In genomic region chr11:18877626-18878011, GRCm38 (mm10) we compare ENCODE assay signal across 8 mouse cellular contexts.
A peak's percentile ranks its signal among the peaks of the same experiment; 100 is the strongest.
DNase-seq lines count a peak whose midpoint lies in the region; ATAC-seq and TF ChIP-seq lines count a peak whose summit lies in the region.

No protein-coding gene starts in this region.

- no peak for TF ChIP-seq POLR2A in liver, adult 2 months (IDR thresholded peaks at IDR 0.05; ENCODE audit: extremely low read depth, insufficient read depth, low read length)

- H3K36me3 ChIP-seq in hindbrain, embryonic 16.5 days (ENCODE audit: control insufficient read depth, insufficient read depth, low read length) = no peaks in the 10 kb centered on the region
- no peaks in the 10 kb centered on the region; the same call in 1 of the 2 replicates for H3K36me3 ChIP-seq in liver, adult 2 months (ENCODE audit: control insufficient read depth, insufficient read depth, low read length)
- H3K36me3 ChIP-seq in midbrain, embryonic 16.5 days (ENCODE audit: control insufficient read depth, insufficient read depth, low read length) = no peaks in the 10 kb centered on the region

- H3K9me3 ChIP-seq in hindbrain, embryonic 16.5 days (ENCODE audit: control insufficient read depth, low read length) = no peaks in the 10 kb centered on the region
- no peaks in the 10 kb centered on the region for H3K9me3 ChIP-seq in midbrain, embryonic 16.5 days (replicated peaks; ENCODE audit: control insufficient read depth, low read length, poor library complexity, severe bottlenecking)

- peak; percentile 55 for TF ChIP-seq CTCF in gastrocnemius, adult 2 months (IDR thresholded peaks at IDR 0.05)
- TF ChIP-seq CTCF in liver, adult 2 months (IDR thresholded peaks at IDR 0.05; ENCODE audit: low read depth, low read length) = peak; percentile 57; the same call in 1 of the 2 replicates

- ATAC-seq in hindbrain, embryonic 16.5 days = peak; percentile 80
- ATAC-seq in midbrain, embryonic 16.5 days = peak; percentile 87

- H3K79me2 ChIP-seq in liver, adult 2 months (ENCODE audit: control insufficient read depth, insufficient read depth, low read length) = no peaks in the 10 kb centered on the region

- peak overlapping the region; percentile 84 for H3K4me2 ChIP-seq in hindbrain, embryonic 16.5 days (ENCODE audit: low read length)
- peak overlapping the region; percentile 78 for H3K4me2 ChIP-seq in midbrain, embryonic 16.5 days (ENCODE audit: low read length)

- no peaks in the 10 kb centered on the region for H3K27me3 ChIP-seq in hindbrain, embryonic 16.5 days (replicated peaks; ENCODE audit: control insufficient read depth, insufficient read depth, low read length)
- H3K27me3 ChIP-seq in liver, adult 2 months (ENCODE audit: control insufficient read depth, insufficient read depth, low read length) = peaks cover 15% of the 10 kb centered on the region
- peaks cover 2% of the 10 kb centered on the region; the same call in 1 of the 2 replicates for H3K27me3 ChIP-seq in midbrain, embryonic 16.5 days (ENCODE audit: control insufficient read depth, insufficient read depth, low read depth, low read length)

- intact Hi-C loops in gastrocnemius, adult 2 months (cut with DNase I) = loop anchor here (2.0 to 5.0 kb wide), 3 partner anchors 145 to 885 kb away; no protein-coding TSS in a partner anchor

- H3K4me1 ChIP-seq in hindbrain, embryonic 16.5 days (ENCODE audit: control insufficient read depth, insufficient read depth, low read depth, low read length) = peaks cover 23% of the 10 kb centered on the region
- H3K4me1 ChIP-seq in liver, adult 2 months (ENCODE audit: control insufficient read depth, insufficient read depth, low read length) = peaks cover 5% of the 10 kb centered on the region; the same call in 1 of the 2 replicates
- peaks cover 10% of the 10 kb centered on the region; the same call in 1 of the 2 replicates for H3K4me1 ChIP-seq in midbrain, embryonic 16.5 days (ENCODE audit: control insufficient read depth, insufficient read depth, low read length)

- H3K27ac ChIP-seq in gastrocnemius, adult 2 months = peak overlapping the region; percentile 60
- peak overlapping the region; percentile 91 for H3K27ac ChIP-seq in hindbrain, embryonic 16.5 days (ENCODE audit: low read depth, low read length)
- no peak overlapping the region for H3K27ac ChIP-seq in liver, adult 2 months (replicated peaks; ENCODE audit: insufficient read depth, low read depth, low read length)
- peak overlapping the region; percentile 75 for H3K27ac ChIP-seq in midbrain, embryonic 16.5 days (ENCODE audit: low read length)

- H3K9ac ChIP-seq in hindbrain, embryonic 16.5 days (ENCODE audit: low read depth, low read length) = peak overlapping the region; percentile 59; the same call in 1 of the 2 replicates
- peak overlapping the region; percentile 73 for H3K9ac ChIP-seq in liver, adult 2 months (ENCODE audit: low read depth, low read length)
- H3K9ac ChIP-seq in midbrain, embryonic 16.5 days (ENCODE audit: low read depth, low read length) = peak overlapping the region; percentile 59

- DNase-seq in ovary, postnatal 10 days (ENCODE audit: low spot score) = peak; percentile 59
- no peak for DNase-seq in ovary, adult 18-20 months (ENCODE audit: low spot score)
- peak; percentile 90 to 93 for DNase-seq in cerebellum, postnatal 10 days
- DNase-seq in gastrocnemius, adult 2 months = peak; percentile 68
- DNase-seq in liver, adult 2 months (ENCODE audit: extremely low read depth, low read depth, low spot score) = peak; percentile 26
- DNase-seq in thymus, postnatal 4 days = peak; percentile 57

- 0% methylated on average over 23 of the region's 27 CpGs for WGBS in hindbrain, embryonic 16.5 days
- WGBS in liver, adult 2 months = under 1% methylated on average over 27 of the region's 27 CpGs
- 0% methylated on average over 24 of the region's 27 CpGs for WGBS in midbrain, embryonic 16.5 days

- H3K4me3 ChIP-seq in gastrocnemius, adult 2 months = peak overlapping the region; percentile 79
- H3K4me3 ChIP-seq in hindbrain, embryonic 16.5 days (ENCODE audit: low read length) = peak overlapping the region; percentile 38
- H3K4me3 ChIP-seq in liver, adult 2 months (ENCODE audit: insufficient read depth, low read depth, low read length) = peak overlapping the region; percentile 52
- peak overlapping the region; percentile 44 for H3K4me3 ChIP-seq in midbrain, embryonic 16.5 days (ENCODE audit: low read depth, low read length)
